Comparison of ENCODE assay signal across 8 mouse cellular contexts in the genomic region with DNA sequence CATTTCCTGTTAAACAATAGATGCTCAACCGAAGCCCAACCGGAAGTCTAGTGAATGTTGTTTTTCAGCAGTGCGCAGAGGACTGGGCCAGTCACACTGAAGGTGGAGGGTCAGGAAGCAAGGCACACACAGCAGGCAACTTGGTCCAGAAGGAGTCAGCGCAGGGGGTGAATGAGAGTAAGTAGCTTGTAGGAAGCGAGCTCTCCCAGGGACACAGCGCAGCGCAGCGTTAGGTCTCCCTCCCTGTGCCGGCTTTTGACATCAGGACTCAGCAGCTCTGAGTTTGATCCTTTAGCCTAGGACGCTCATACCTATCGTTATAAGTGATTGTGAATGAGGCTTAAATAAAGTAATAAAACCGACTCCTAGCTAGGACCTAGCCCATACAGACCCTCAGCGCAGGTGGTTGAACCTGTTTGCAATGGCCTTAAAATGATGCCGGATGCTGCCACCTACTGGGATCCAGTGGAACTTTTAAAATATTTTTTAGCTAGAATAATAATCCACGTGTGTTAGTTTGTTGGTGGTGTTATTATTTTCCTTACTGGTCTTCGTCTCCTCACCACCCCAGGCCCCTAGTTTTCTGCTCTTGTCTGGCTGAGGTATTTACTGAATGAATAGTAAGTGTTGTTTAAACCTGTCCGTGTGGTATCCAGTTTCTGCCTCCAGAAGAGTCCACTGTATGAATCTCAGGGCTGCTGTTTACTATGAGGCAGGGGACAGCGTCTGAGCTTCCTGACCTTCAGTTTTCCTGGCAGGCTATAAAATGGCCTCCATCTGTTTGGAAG.
DNase-seq lines count a peak whose midpoint lies in the region; ATAC-seq and TF ChIP-seq lines count a peak whose summit lies in the region.

No protein-coding gene starts in this region.

- peak; percentile 50 for DNase-seq in 3T3-L1 (ENCODE audit: low read depth, low spot score)
- peak; percentile 74 for DNase-seq in NIH3T3 (ENCODE audit: low read depth)
- peak; percentile 35 to 54 for DNase-seq in cerebellum, postnatal 4 days (ENCODE audit: low spot score in 2 of 2)
- peak; percentile 21 to 25 for DNase-seq in heart, adult 2 months
- peak; percentile 55 for DNase-seq in kidney, adult 18-20 months

- intact Hi-C loops in heart, adult 2 months (cut with DNase I), result loop anchor here (1.0 to 10.0 kb wide), 3 partner anchors 254 to 1065 kb away; no protein-coding TSS in a partner anchor

- no peak for ATAC-seq in limb, embryonic 15.5 days (ENCODE audit: insufficient number of reproducible peaks, low FRiP score, low TSS enrichment, low read depth)
- peak; percentile 93 for ATAC-seq in midbrain, embryonic 16.5 days
- peak; percentile 65; the same call in 1 of the 2 replicates for ATAC-seq in stomach, embryonic 14.5 days (ENCODE audit: insufficient number of reproducible peaks, insufficient read depth, low FRiP score, low read depth)

- no peaks in the 10 kb centered on the region for H3K36me3 ChIP-seq in heart, adult 2 months (ENCODE audit: control insufficient read depth, insufficient read depth, low read length)
- no peaks in the 10 kb centered on the region for H3K36me3 ChIP-seq in limb, embryonic 15.5 days
- no peaks in the 10 kb centered on the region for H3K36me3 ChIP-seq in midbrain, embryonic 16.5 days (ENCODE audit: control insufficient read depth, insufficient read depth, low read length)
- H3K36me3 ChIP-seq in stomach, embryonic 14.5 days (ENCODE audit: control insufficient read depth, insufficient read depth, low read length), result no peaks in the 10 kb centered on the region

- no peak for TF ChIP-seq POLR2A in heart, adult 2 months (IDR thresholded peaks at IDR 0.05; ENCODE audit: insufficient read depth, low read depth, low read length)

- H3K9ac ChIP-seq in heart, adult 2 months (ENCODE audit: low read depth, low read length), result no peak overlapping the region
- no peak overlapping the region for H3K9ac ChIP-seq in limb, embryonic 15.5 days
- H3K9ac ChIP-seq in midbrain, embryonic 16.5 days (ENCODE audit: low read depth, low read length), result 0 out of 2 replicates have a peak overlapping the region, but pooled peaks have one; percentile 2
- H3K9ac ChIP-seq in stomach, embryonic 14.5 days (replicated peaks; ENCODE audit: low read depth, low read length), result no peak overlapping the region

- no peak overlapping the region for H3K27ac ChIP-seq in heart, adult 2 months
- no peak overlapping the region for H3K27ac ChIP-seq in limb, embryonic 15.5 days
- H3K27ac ChIP-seq in midbrain, embryonic 16.5 days (ENCODE audit: low read length), result no peak overlapping the region
- H3K27ac ChIP-seq in stomach, embryonic 14.5 days (ENCODE audit: low read length), result no peak overlapping the region

- no peaks in the 10 kb centered on the region; the same call in 1 of the 2 replicates for H3K4me1 ChIP-seq in heart, adult 2 months (ENCODE audit: control insufficient read depth, insufficient read depth, low read length)
- peaks cover 3% of the 10 kb centered on the region; the same call in 1 of the 2 replicates for H3K4me1 ChIP-seq in limb, embryonic 15.5 days
- no peaks in the 10 kb centered on the region; the same call in 1 of the 2 replicates for H3K4me1 ChIP-seq in midbrain, embryonic 16.5 days (ENCODE audit: control insufficient read depth, insufficient read depth, low read length)
- H3K4me1 ChIP-seq in stomach, embryonic 14.5 days (ENCODE audit: control insufficient read depth, insufficient read depth, low read length), result no peaks in the 10 kb centered on the region

- no peak for TF ChIP-seq EP300 in heart, adult 2 months (IDR thresholded peaks at IDR 0.05; ENCODE audit: insufficient read depth, low read depth, low read length)

- peak overlapping the region; percentile 28; the same call in 1 of the 2 replicates for H3K4me3 ChIP-seq in heart, adult 2 months
- peak overlapping the region; percentile 21 for H3K4me3 ChIP-seq in limb, embryonic 15.5 days
- peak overlapping the region; percentile 20 for H3K4me3 ChIP-seq in midbrain, embryonic 16.5 days (ENCODE audit: low read depth, low read length)
- H3K4me3 ChIP-seq in stomach, embryonic 14.5 days (ENCODE audit: low read depth, low read length), result peak overlapping the region; percentile 18; the same call in 1 of the 2 replicates

- H3K9me3 ChIP-seq in limb, embryonic 15.5 days, result no peaks in the 10 kb centered on the region
- no peaks in the 10 kb centered on the region for H3K9me3 ChIP-seq in midbrain, embryonic 16.5 days (replicated peaks; ENCODE audit: control insufficient read depth, low read length, poor library complexity, severe bottlenecking)
- H3K9me3 ChIP-seq in stomach, embryonic 14.5 days (ENCODE audit: control insufficient read depth, low read depth, low read length), result no peaks in the 10 kb centered on the region

- no peaks in the 10 kb centered on the region for H3K79me2 ChIP-seq in heart, adult 2 months (replicated peaks; ENCODE audit: control insufficient read depth, insufficient read depth, low read length)

- H3K27me3 ChIP-seq in heart, adult 2 months (ENCODE audit: control insufficient read depth, insufficient read depth, low read length), result no peaks in the 10 kb centered on the region
- no peaks in the 10 kb centered on the region for H3K27me3 ChIP-seq in limb, embryonic 15.5 days
- H3K27me3 ChIP-seq in midbrain, embryonic 16.5 days (ENCODE audit: control insufficient read depth, insufficient read depth, low read depth, low read length), result no peaks in the 10 kb centered on the region
- no peaks in the 10 kb centered on the region for H3K27me3 ChIP-seq in stomach, embryonic 14.5 days (ENCODE audit: control insufficient read depth, insufficient read depth, low read length)

- peak overlapping the region; percentile 42 for H3K4me2 ChIP-seq in limb, embryonic 15.5 days
- peak overlapping the region; percentile 51 for H3K4me2 ChIP-seq in midbrain, embryonic 16.5 days (ENCODE audit: low read length)
- peak overlapping the region; percentile 53 for H3K4me2 ChIP-seq in stomach, embryonic 14.5 days (replicated peaks; ENCODE audit: low read depth, low read length)

- WGBS in heart, adult 2 months, result 9% methylated on average over 18 of the region's 18 CpGs
- 15% methylated on average over 18 of the region's 18 CpGs for WGBS in limb, embryonic 15.5 days
- WGBS in midbrain, embryonic 16.5 days, result 10% methylated on average over 18 of the region's 18 CpGs
- WGBS in stomach, embryonic 14.5 days, result 20% methylated on average over 18 of the region's 18 CpGs

- peak; percentile 84 for TF ChIP-seq CTCF in heart, adult 2 months (IDR thresholded peaks at IDR 0.05)

Comparison
In these comparisons a context has a peak if more than half of its experiments do, and no peak if none do; other contexts are left out.
1. DNase-seq: peak in every context shown above with its lines; median percentile 74 in NIH3T3; 55 in kidney, adult 18-20 months; 50 in 3T3-L1; 44 in cerebellum, postnatal 4 days; 23 in heart, adult 2 months.